Mouse (Mus musculus) liver, postnatal 0 days (tissue): ENCODE results near the gene Krtap4-1. TPM values are rescaled to one million over a fixed set of nuclear protein-coding genes. Genes with fewer than 3 reads are reported as not detected.
"Not testable (repeated sequence)": the region's sequence is repeated elsewhere in the genome, so short reads cannot be mapped to it uniquely, and the experiment has no call there.

Source experiments
- ATAC-seq: fragments of 200-750 bp; cut with Nextera tagmentation; 2 replicates; pipeline ENCODE4 v1.8.0; 2017; ENCODE audit warnings: mild to moderate bottlenecking, moderate library complexity
- DNase-seq: peaks from one replicate; pipeline ENCODE4 v3.0.0-alpha.2; 2016
- H3K27ac ChIP-seq: fragments of 300-500 bp; sonication (generic); 2 replicates; pipeline ENCODE4 v1.5.1; 2014; ENCODE audit warnings: antibody characterized with exemption, moderate library complexity, mild to moderate bottlenecking, low read depth
- H3K27me3 ChIP-seq: fragments of 300-500 bp; sonication (generic); 2 replicates; pipeline ENCODE4 v1.6.1; 2014; ENCODE audit warnings: low read length, control low read depth, mixed read lengths; ENCODE audit not compliant: insufficient read depth
- H3K36me3 ChIP-seq: fragments of 300-500 bp; sonication (generic); replicated peaks from 2 replicates; pipeline ENCODE4 v1.6.1; 2014; ENCODE audit warnings: mild to moderate bottlenecking, control low read depth, low read length, moderate library complexity, mixed read lengths; ENCODE audit not compliant: insufficient read depth
- H3K4me1 ChIP-seq: fragments of 300-500 bp; sonication (generic); 2 replicates; pipeline ENCODE4 v1.6.1; 2014; ENCODE audit warnings: antibody characterized with exemption, mild to moderate bottlenecking, control low read depth; ENCODE audit not compliant: insufficient read depth
- H3K4me2 ChIP-seq: fragments of 300-500 bp; sonication (generic); 2 replicates; pipeline ENCODE4 v1.6.1; 2014; ENCODE audit warnings: low read depth, mild to moderate bottlenecking, low read length, moderate library complexity, mixed read lengths
- H3K4me3 ChIP-seq: fragments of 300-500 bp; sonication (generic); 2 replicates; pipeline ENCODE4 v1.5.1; 2014; ENCODE audit warnings: low read depth, low read length
- H3K9ac ChIP-seq: fragments of 300-500 bp; sonication (generic); replicated peaks from 2 replicates; pipeline ENCODE4 v1.6.1; 2014; ENCODE audit warnings: mild to moderate bottlenecking, moderate library complexity
- H3K9me3 ChIP-seq: fragments of 300-500 bp; sonication (generic); 2 replicates; pipeline ENCODE4 v1.6.1; 2016; ENCODE audit warnings: mild to moderate bottlenecking, control low read depth, low read length, mixed read lengths
- CTCF ChIP-seq: sonication (generic); IDR thresholded peaks from 2 replicates; pipeline ENCODE4 v1.5.1; 2016; ENCODE audit warnings: antibody characterized with exemption, low read depth
- EP300 ChIP-seq: IDR thresholded peaks from 2 replicates; pipeline ENCODE4 v1.6.1; 2016; ENCODE audit warnings: antibody characterized with exemption, low read depth, mild to moderate bottlenecking
- WGBS: fragments of 180-500 bp; shearing (Covaris S2); extraction: QIAGEN DNeasy Blood & Tissue Kit; methylation state at CpG from one replicate; pipeline ENCODE4 v1.1.7; 2014; ENCODE audit not compliant: insufficient replicate concordance; 5-methylcytosine and 5-hydroxymethylcytosine counted together
- polyA plus RNA-seq: library from polyadenylated mRNA; unstranded; fragments of >200 nt; fragmentation: Nextera tagmentation; extraction: Ambion mirVana; gene quantifications from 2 replicates; pipeline ENCODE4 v1.2.1, GENCODE M21; 2015

Krtap4-1 gene
- not detected in 2 replicates for polyA plus RNA-seq

- Histone ChIP-seq H3K9ac (no peak within 1 kb of the TSS), H3K27me3 (no peaks in the 10 kb centered on the region), H3K36me3 (no peaks in the 10 kb centered on the region), H3K9me3 (no peaks in the 10 kb centered on the region), H3K27ac (no peak within 1 kb of the TSS), H3K4me1 (no peaks in the 10 kb centered on the region), H3K4me2 (no peak within 1 kb of the TSS), H3K4me3 (no peak within 1 kb of the TSS)
- ATAC-seq = no peak
- 70% methylated on average over 4 of the region's 4 CpGs for WGBS
- DNase-seq = no peak
- no peak for TF ChIP-seq EP300
- TF ChIP-seq CTCF = no peak
These were observed at the start of gene Krtap4-1 for GRCm38 (mm10) chr11:99628138-99628537. Krtap4-1 (minus strand) TSS chr11:99628238.

- TF ChIP-seq CTCF (no peak), EP300 (no peak)
- no peak for DNase-seq
These were observed 37.8 kb upstream of the Krtap4-1 start, which contains the start of gene Krtap4-6 for GRCm38 (mm10) chr11:99665860-99666259. Krtap4-6 (minus strand) TSS chr11:99665960.

GRCm38 (mm10) chr11:99662802-99663201, 34.8 kb upstream of the Krtap4-1 start:
- DNase-seq (no peak), ATAC-seq (no peak)
- H3K4me3 ChIP-seq = no peak overlapping the region
- no peak overlapping the region for H3K27ac ChIP-seq
- H3K36me3 ChIP-seq = no peaks in the 10 kb centered on the region
- WGBS = 78% methylated on average over 10 of the region's 10 CpGs
- TF ChIP-seq EP300 (no peak), CTCF (no peak)
- no peaks in the 10 kb centered on the region for H3K9me3 ChIP-seq
- H3K9ac ChIP-seq = no peak overlapping the region
- H3K27me3 ChIP-seq = no peaks in the 10 kb centered on the region
- no peaks in the 10 kb centered on the region for H3K4me1 ChIP-seq
- H3K4me2 ChIP-seq = no peak overlapping the region

More at GRCm38 (mm10) chr11:99665860-99666259, 37.8 kb upstream of the Krtap4-1 start, which contains the start of gene Krtap4-6:
- Histone ChIP-seq H3K9me3 (no peaks in the 10 kb centered on the region), H3K27me3 (no peaks in the 10 kb centered on the region), H3K9ac (no peak within 1 kb of the TSS), H3K4me3 (no peak within 1 kb of the TSS), H3K27ac (no peak within 1 kb of the TSS), H3K36me3 (no peaks in the 10 kb centered on the region), H3K4me1 (no peaks in the 10 kb centered on the region), H3K4me2 (no peak within 1 kb of the TSS)
- no peak for ATAC-seq

- DNase-seq (no peak), ATAC-seq (no peak)
- no peak for TF ChIP-seq EP300
- no peak for TF ChIP-seq CTCF
- Histone ChIP-seq H3K36me3 (no peaks in the 10 kb centered on the region), H3K4me3 (no peak overlapping the region), H3K27ac (no peak overlapping the region), H3K27me3 (no peaks in the 10 kb centered on the region), H3K4me1 (no peaks in the 10 kb centered on the region), H3K9ac (no peak overlapping the region), H3K9me3 (no peaks in the 10 kb centered on the region), H3K4me2 (no peak overlapping the region)
- WGBS = 80% methylated on average over 4 of the region's 4 CpGs
These were observed 31.2 kb upstream of the Krtap4-1 start for GRCm38 (mm10) chr11:99659256-99659655.

- not testable (repeated sequence) for ATAC-seq, DNase-seq, H3K36me3 ChIP-seq, H3K9ac ChIP-seq, H3K9me3 ChIP-seq, H3K4me2 ChIP-seq, H3K4me3 ChIP-seq, H3K4me1 ChIP-seq, H3K27ac ChIP-seq, H3K27me3 ChIP-seq
- WGBS = 60% methylated on average over 10 of the region's 10 CpGs
These were observed 30.5 kb upstream of the Krtap4-1 start, which contains the start of gene Gm11563 for GRCm38 (mm10) chr11:99658467-99659010. Gm11563 (minus strand) TSS chr11:99658960.

- no peak for TF ChIP-seq EP300
- TF ChIP-seq CTCF = no peak
These were observed 29.0 kb upstream of the Krtap4-1 start for GRCm38 (mm10) chr11:99657051-99657450.

More at GRCm38 (mm10) chr11:99657051-99657450, 29.0 kb upstream of the Krtap4-1 start:
- 55% methylated on average over 5 of the region's 5 CpGs for WGBS
- Histone ChIP-seq H3K36me3 (no peaks in the 10 kb centered on the region), H3K9ac (no peak overlapping the region), H3K4me2 (no peak overlapping the region), H3K9me3 (no peaks in the 10 kb centered on the region), H3K27ac (no peak overlapping the region), H3K4me3 (no peak overlapping the region), H3K27me3 (no peaks in the 10 kb centered on the region), H3K4me1 (no peaks in the 10 kb centered on the region)
- no peak for DNase-seq
- no peak for ATAC-seq
